Mouse (Mus musculus) megakaryocyte progenitor cell, adult 5-6 weeks (primary cell): ENCODE measurements around the gene Aph1b. TPM values are rescaled to one million over a fixed set of nuclear protein-coding genes. Genes with fewer than 3 reads are reported as not detected.
"Not testable (repeated sequence)": the region's sequence is repeated elsewhere in the genome, so short reads cannot be mapped to it uniquely, and the experiment has no call there.

Experiments used
- ATAC-seq: replicated peaks from 2 replicates; pipeline ENCODE4 v1.8.0; 2016; ENCODE audit warnings: mild to moderate bottlenecking, moderate TSS enrichment, inconsistent platforms; ENCODE audit not compliant: poor library complexity
- total RNA-seq, 2 experiments: library from RNA; stranded (forward) in 1 of 2; stranded (reverse) in 1 of 2; fragments of 157-497, 149-512 nt in 1 of 2; fragments of 200-1000 nt in 1 of 2; gene quantifications; 2 replicates each; pipeline versions ENCODE4 v1.2.3 to v1.2.4; 2015 to 2017

Gene Aph1b
- total RNA-seq (2015) (1.3 TPM in 2 replicates), total RNA-seq (2017) (0.30 and 1.2 TPM in 2 replicates)

GRCm38 (mm10) chr9:66795464-66796324, at the start of gene Aph1b:
TSS of gene Aph1b (minus strand) at chr9:66795490.
- ATAC-seq = peak; percentile 91

GRCm38 (mm10) chr9:66835097-66835480, 39.8 kb upstream of the Aph1b start:
- ATAC-seq = peak; percentile 38

GRCm38 (mm10) chr9:66834318-66835096, 39.2 kb upstream of the Aph1b start, which contains the start of gene Aph1c:
TSS of gene Aph1c (minus strand) at chr9:66834726.
- ATAC-seq = peak; percentile 93

- no peak for ATAC-seq
These were observed 38.6 kb upstream of the Aph1b start for GRCm38 (mm10) chr9:66833851-66834250.

- ATAC-seq = no peak
These were observed 37.1 kb upstream of the Aph1b start for GRCm38 (mm10) chr9:66832366-66832908.

GRCm38 (mm10) chr9:66825990-66826389, 30.7 kb upstream of the Aph1b start:
- ATAC-seq = peak; percentile 79

- 0 out of 2 replicates have a peak, but pooled peaks have one; percentile 44 for ATAC-seq
These were observed 27.0 kb upstream of the Aph1b start for GRCm38 (mm10) chr9:66822255-66822654.

GRCm38 (mm10) chr9:66820996-66821395, 25.7 kb upstream of the Aph1b start:
- ATAC-seq = no peak

DNA sequence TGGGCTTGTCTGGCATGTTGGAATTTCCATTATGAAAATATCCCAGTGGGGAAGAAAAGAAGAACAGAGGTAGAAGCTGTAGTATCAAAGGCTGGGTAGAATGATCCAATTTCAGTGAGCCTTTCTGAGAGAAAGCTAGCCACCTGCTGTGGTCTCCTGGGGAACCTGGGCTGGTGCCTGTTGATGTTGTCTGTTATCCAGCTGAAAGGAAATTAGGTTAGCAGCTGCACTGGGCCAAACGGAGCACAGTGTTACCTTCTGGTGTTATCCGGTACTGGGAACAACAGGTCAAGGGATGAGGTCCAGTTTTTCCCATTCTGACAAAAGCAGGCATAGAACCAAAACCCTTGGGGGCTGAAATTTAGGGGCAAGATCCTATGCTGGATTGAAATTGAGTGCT, 18.1 kb upstream of the Aph1b start:
- no peak for ATAC-seq

GRCm38 (mm10) chr9:66805951-66806350, 10.7 kb upstream of the Aph1b start:
- ATAC-seq = not testable (repeated sequence)

DNA sequence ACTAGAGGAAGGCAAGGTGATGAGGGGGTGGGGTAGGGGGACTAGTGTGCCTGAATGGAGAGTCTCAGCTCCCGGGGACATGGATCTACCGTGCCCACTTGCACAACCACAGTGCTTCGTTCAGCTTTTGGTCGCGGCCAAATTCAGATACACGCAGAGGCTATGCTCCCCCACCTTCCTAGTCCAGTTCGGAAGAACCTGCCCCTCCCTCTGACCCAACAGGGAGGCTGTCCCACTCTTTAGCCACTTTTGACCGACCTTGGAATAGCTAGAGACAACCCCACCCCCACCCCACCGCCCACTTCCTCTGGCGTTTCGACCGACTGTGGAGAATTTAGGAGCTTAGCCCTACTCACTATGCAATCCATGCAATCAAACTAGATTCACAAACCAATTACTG, 6.7 kb upstream of the Aph1b start:
- no peak for ATAC-seq

DNA sequence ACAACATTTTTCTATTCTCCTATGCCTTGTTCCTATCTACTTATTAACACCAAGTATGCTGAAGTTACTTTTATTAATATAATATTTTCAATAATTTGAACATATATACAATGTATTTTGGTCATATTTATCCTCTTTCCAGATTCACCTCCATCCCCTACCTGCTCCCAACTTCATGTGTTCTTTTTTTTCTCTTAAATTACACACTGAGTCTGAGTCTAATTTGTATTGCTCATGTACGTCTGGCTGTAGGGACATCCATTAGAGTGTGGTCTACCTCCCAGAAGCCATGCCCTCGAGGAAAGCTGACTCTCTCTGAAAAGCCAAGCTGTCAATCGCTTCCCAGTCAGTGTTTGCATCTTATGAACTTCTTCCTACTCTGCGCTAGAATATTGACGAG, 1.4 kb upstream of the Aph1b start, which contains the start of gene Gm10647:
Gene Gm10647 (plus strand): TSS at position 301 of the 400 bp plus-strand sequence.
- ATAC-seq = no peak

- ATAC-seq = no peak
These were observed 444 bp downstream of the Aph1b start for GRCm38 (mm10) chr9:66794629-66795463.

GRCm38 (mm10) chr9:66787821-66788220, 7.5 kb downstream of the Aph1b start:
- peak; percentile 68 for ATAC-seq

GRCm38 (mm10) chr9:66784552-66784951, 10.7 kb downstream of the Aph1b start:
- peak; percentile 70 for ATAC-seq

- ATAC-seq = no peak
These were observed 24.6 kb downstream of the Aph1b start for GRCm38 (mm10) chr9:66770701-66771100.

GRCm38 (mm10) chr9:66769275-66769674, 26.0 kb downstream of the Aph1b start:
- 0 out of 2 replicates have a peak, but pooled peaks have one; percentile 26 for ATAC-seq

DNA sequence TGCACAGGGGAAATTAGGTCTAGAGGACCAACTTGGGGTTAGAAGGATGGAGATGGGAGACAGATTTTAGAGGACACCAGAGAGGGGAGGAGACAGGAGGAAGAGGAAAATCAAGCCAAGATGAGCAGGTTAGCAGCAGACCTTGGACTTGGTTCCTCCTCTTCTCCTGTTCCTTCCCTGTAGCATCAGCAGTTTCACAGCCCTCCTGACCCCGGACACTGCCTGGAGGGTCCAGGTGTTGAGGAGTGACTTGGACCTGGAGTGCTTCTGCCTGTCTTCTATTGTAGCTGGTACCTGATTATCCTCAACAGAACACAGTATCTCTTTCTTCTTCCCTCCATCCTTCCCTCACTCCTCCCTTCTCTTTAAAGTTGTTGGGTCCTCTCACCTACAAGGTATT, 26.6 kb downstream of the Aph1b start:
- ATAC-seq = no peak

- no peak for ATAC-seq
These were observed 34.3 kb downstream of the Aph1b start for GRCm38 (mm10) chr9:66760991-66761390.

- no peak for ATAC-seq
These were observed 42.4 kb downstream of the Aph1b start for GRCm38 (mm10) chr9:66752849-66753248.
